Mouse (Mus musculus) heart, postnatal 0 days (tissue): ENCODE data around the gene Slc25a35.

Experiments
- CTCF ChIP-seq: IDR thresholded peaks from 2 replicates; pipeline ENCODE4 v1.5.1; 2016; ENCODE audit warnings: antibody characterized with exemption, control low read depth, low read depth
- EP300 ChIP-seq: IDR thresholded peaks from 2 replicates; pipeline ENCODE4 v1.6.1; 2016; ENCODE audit warnings: antibody characterized with exemption, low read depth

- TF ChIP-seq CTCF (no peak), EP300 (no peak)
Observed at GRCm38 (mm10) chr11:68929947-68930346, 38.0 kb upstream of the Slc25a35 start.
